Mouse (Mus musculus): ENCODE data around the gene Cpne9. TPM values are rescaled to one million over a fixed set of nuclear protein-coding genes. Genes with fewer than 3 reads are reported as not detected.

Gene Cpne9
- polyA plus RNA-seq, 1 experiment from 2014 or later: not detected

DNA sequence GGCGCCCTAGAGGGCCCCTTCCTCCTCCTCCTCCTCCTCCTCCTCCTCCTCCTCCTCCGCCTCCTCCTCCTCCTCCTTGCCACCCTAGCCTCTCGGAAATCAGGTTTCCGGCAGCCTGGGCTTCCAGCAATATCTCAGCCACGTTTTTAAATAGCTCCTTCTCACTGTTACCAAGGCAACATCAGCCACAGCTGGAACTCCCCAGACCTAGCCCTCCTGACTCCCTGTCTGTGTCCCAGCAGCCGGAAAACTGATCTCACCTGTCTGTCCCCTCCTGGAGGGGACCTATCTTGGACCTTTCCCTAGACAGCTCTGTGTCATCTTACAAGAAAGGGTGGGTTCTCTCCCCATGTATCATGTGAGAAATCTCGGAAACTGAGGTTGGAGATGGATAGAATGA lies 60.2 kb downstream of the Cpne9 start:
- peaks cover 20% of the 10 kb centered on the region; the same call in 1 of the 2 replicates for H3K4me1 ChIP-seq (ENCODE audit: insufficient read depth, low read depth, low read length)
- no peaks in the 10 kb centered on the region for H3K9me3 ChIP-seq (ENCODE audit: low read length)
- H3K4me3 ChIP-seq (ENCODE audit: low read depth, low read length): no peak overlapping the region
- ATAC-seq (no peak), DNase-seq (ENCODE audit: low spot score) (peak; percentile 31)
- no peak overlapping the region for H3K27ac ChIP-seq (ENCODE audit: low read length)
- 23% methylated on average over 4 of the region's 7 CpGs for WGBS
- no peak for TF ChIP-seq EP300 (IDR thresholded peaks at IDR 0.05)
- no peak for TF ChIP-seq CTCF (IDR thresholded peaks at IDR 0.05)
- peaks cover 10% of the 10 kb centered on the region; the same call in 1 of the 2 replicates for H3K36me3 ChIP-seq (ENCODE audit: insufficient read depth, low read length)
- no peaks in the 10 kb centered on the region for H3K27me3 ChIP-seq (replicated peaks; ENCODE audit: insufficient read depth, low read length)
- peak overlapping the region; percentile 87 for H3K4me2 ChIP-seq (replicated peaks; ENCODE audit: low read depth, low read length)
- 0 out of 2 replicates have a peak overlapping the region, but pooled peaks have one; percentile 1 for H3K9ac ChIP-seq (replicated peaks; ENCODE audit: low read depth)

DNA sequence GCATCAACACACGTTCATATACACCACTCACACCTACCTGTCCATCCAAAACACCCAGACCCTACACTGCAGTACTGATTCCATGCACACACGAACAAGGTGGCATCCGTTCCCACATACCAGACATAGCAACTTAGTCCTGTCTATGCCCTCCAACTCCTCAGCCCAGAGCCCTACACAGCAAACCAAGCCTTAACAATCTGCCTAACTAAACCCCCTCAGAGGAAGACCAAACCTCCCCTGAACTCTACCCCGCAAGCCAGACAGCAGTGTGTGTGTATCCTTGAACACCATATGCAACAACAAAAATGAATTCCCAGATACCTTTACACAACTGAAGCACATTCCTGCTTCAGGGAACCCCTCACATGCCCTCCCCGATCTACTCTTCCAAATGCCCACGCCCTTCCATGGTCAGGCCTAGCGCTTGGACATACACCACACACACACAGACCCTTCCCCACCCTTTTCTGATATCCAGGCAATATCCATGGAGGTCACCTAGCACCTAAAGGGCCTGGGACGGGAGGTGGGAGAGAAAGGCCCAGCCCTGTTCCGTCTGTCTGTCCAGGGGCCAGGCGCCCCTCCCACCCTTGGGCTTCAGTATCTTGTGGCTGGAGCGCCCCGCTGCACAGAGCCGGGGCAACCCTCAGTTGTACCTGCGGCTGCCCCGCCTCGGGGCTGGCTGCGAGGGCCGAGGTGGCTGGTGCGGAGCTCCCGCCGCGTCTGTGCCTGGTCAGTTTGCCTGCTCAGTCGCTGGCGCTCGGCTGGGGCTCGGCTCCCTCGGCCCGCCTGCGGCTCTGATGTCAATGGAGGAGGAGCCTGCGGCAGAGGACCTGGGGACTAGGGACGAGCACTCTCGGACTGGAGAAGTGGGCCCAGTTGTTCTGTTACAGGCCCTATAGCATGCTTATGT lies 61.3 kb downstream of the Cpne9 start, which contains the start of gene Camk1:
Gene Camk1, minus strand, starts transcription at position 808 of the 916 bp plus-strand sequence.
- H3K4me2 ChIP-seq (replicated peaks; ENCODE audit: low read depth, low read length): peak within 1 kb of the TSS; percentile 87
- peak within 1 kb of the TSS; percentile 70 for H3K9ac ChIP-seq (replicated peaks; ENCODE audit: low read depth)
- no peaks in the 10 kb centered on the region for H3K36me3 ChIP-seq (ENCODE audit: insufficient read depth, low read length)
- H3K4me1 ChIP-seq (ENCODE audit: insufficient read depth, low read depth, low read length): peaks cover 20% of the 10 kb centered on the region; the same call in 1 of the 2 replicates
- ATAC-seq (peak; percentile 92), DNase-seq (ENCODE audit: low spot score) (peak; percentile 89)
- peak within 1 kb of the TSS; percentile 60 for H3K4me3 ChIP-seq (ENCODE audit: low read depth, low read length)
- H3K27me3 ChIP-seq (replicated peaks; ENCODE audit: insufficient read depth, low read length): no peaks in the 10 kb centered on the region
- 9% methylated on average over 32 of the region's 32 CpGs for WGBS
- TF ChIP-seq EP300 (IDR thresholded peaks at IDR 0.05) (no peak), CTCF (IDR thresholded peaks at IDR 0.05) (no peak)
- peak within 1 kb of the TSS; percentile 70 for H3K27ac ChIP-seq (ENCODE audit: low read length)
- no peaks in the 10 kb centered on the region for H3K9me3 ChIP-seq (ENCODE audit: low read length)

DNA sequence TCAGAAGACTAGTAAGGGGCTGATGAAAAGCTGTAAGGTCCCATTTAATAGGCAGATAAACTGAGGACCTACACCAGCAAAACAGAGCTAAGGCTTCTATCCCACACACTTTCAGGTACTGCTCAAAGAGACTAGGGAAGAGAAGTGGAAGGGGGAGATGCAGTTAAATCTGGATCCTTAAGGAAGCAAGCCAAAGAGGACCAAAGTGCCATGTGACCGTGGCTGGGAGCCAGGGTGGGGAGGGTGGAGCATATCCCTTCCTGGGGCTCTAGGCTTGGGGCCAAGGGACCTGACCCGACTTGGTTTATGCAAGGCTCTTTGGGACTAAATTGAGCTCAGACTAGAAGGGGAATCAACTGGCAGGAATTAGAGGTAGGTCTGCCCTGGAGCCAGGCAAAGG lies 62.2 kb downstream of the Cpne9 start:
- H3K27me3 ChIP-seq (replicated peaks; ENCODE audit: insufficient read depth, low read length): no peaks in the 10 kb centered on the region
- no peaks in the 10 kb centered on the region for H3K36me3 ChIP-seq (ENCODE audit: insufficient read depth, low read length)
- H3K4me2 ChIP-seq (replicated peaks; ENCODE audit: low read depth, low read length): peak overlapping the region; percentile 87
- 0 out of 2 replicates have a peak overlapping the region, but pooled peaks have one; percentile 70 for H3K9ac ChIP-seq (replicated peaks; ENCODE audit: low read depth)
- H3K27ac ChIP-seq (ENCODE audit: low read length): peak overlapping the region; percentile 70
- peak; percentile 81 for ATAC-seq
- DNase-seq (ENCODE audit: low spot score): peak; percentile 81
- WGBS: 3% methylated on average over 2 of the region's 2 CpGs
- H3K9me3 ChIP-seq (ENCODE audit: low read length): no peaks in the 10 kb centered on the region
- peaks cover 20% of the 10 kb centered on the region; the same call in 1 of the 2 replicates for H3K4me1 ChIP-seq (ENCODE audit: insufficient read depth, low read depth, low read length)
- 0 out of 2 replicates have a peak overlapping the region, but pooled peaks have one; percentile 60 for H3K4me3 ChIP-seq (ENCODE audit: low read depth, low read length)
- TF ChIP-seq CTCF (IDR thresholded peaks at IDR 0.05) (no peak), EP300 (IDR thresholded peaks at IDR 0.05) (no peak)

DNA sequence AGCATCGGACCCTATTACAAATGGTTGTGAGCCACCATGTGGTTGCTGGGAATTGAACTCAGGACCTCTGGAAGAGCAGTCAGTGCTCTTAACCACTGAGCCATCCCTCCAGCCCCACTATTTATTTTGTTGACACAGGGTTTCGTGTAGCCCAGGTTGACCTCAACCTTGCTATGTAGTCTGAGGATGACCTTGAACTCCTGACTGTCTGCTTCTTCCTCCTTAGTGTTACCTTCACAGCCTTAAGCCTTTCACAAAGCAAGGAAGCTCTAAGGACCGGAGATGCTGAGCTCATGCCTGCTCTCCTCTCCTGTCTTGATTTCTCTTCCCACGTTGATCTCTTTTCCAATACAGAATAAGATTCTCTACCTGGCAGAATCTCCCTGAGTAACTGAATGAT lies 64.8 kb downstream of the Cpne9 start:
- Histone ChIP-seq H3K27me3 (replicated peaks; ENCODE audit: insufficient read depth, low read length) (no peaks in the 10 kb centered on the region), H3K36me3 (ENCODE audit: insufficient read depth, low read length) (no peaks in the 10 kb centered on the region), H3K4me2 (replicated peaks; ENCODE audit: low read depth, low read length) (no peak overlapping the region), H3K9ac (replicated peaks; ENCODE audit: low read depth) (no peak overlapping the region), H3K4me3 (ENCODE audit: low read depth, low read length) (no peak overlapping the region), H3K4me1 (ENCODE audit: insufficient read depth, low read depth, low read length) (peaks cover 18% of the 10 kb centered on the region; the same call in 1 of the 2 replicates), H3K9me3 (ENCODE audit: low read length) (no peaks in the 10 kb centered on the region), H3K27ac (ENCODE audit: low read length) (no peak overlapping the region)
- TF ChIP-seq EP300 (IDR thresholded peaks at IDR 0.05) (no peak), CTCF (IDR thresholded peaks at IDR 0.05) (no peak)
- no peak for ATAC-seq
- WGBS: 58% methylated on average over 4 of the region's 4 CpGs
- DNase-seq (ENCODE audit: low spot score): no peak

DNA sequence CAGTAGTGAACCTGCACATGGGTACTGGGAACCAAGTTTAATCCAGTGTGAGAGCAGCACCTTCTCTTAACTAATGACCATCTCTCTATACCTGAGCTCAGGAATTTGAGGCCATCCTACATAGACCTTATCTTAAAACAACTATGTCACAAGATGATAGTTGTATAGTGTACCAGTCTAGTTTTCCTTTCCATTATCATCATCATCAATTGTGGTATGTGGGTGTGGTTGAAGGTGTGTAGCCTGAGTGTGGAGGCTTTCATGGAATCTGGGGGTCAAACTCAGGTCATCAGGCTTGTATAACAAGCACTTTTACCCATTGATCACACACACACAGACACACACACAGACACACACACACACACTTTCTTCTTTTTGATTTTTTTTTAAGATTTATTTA lies 68.4 kb downstream of the Cpne9 start:
- H3K27me3 ChIP-seq (replicated peaks; ENCODE audit: insufficient read depth, low read length): no peaks in the 10 kb centered on the region
- no peak for DNase-seq (ENCODE audit: low spot score)
- no peak overlapping the region for H3K27ac ChIP-seq (ENCODE audit: low read length)
- H3K4me2 ChIP-seq (replicated peaks; ENCODE audit: low read depth, low read length): no peak overlapping the region
- ATAC-seq: no peak
- TF ChIP-seq CTCF (IDR thresholded peaks at IDR 0.05) (no peak), EP300 (IDR thresholded peaks at IDR 0.05) (no peak)
- H3K36me3 ChIP-seq (ENCODE audit: insufficient read depth, low read length): no peaks in the 10 kb centered on the region
- H3K4me3 ChIP-seq (ENCODE audit: low read depth, low read length): no peak overlapping the region
- H3K9ac ChIP-seq (replicated peaks; ENCODE audit: low read depth): no peak overlapping the region
- no peaks in the 10 kb centered on the region for H3K4me1 ChIP-seq (ENCODE audit: insufficient read depth, low read depth, low read length)
- no peaks in the 10 kb centered on the region for H3K9me3 ChIP-seq (ENCODE audit: low read length)

DNA sequence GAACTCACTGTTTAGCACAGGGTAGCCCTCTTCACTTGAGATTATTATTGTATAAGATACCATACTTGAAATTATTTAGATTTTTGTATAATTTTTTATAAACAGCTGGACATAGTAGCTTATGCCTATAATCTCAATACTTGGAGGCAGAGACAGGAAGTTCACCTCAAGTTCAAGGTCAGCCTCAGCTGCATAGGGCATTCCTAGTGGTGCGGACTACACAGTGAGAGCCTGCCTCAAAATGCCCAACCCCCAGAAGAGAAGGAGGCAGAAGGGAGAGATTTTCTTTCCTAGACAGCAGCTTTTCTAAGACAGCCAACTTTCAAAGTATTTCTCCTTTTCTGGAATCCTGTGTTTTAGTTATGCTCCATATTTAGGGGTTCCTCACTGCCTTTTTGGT lies 69.1 kb downstream of the Cpne9 start:
- no peaks in the 10 kb centered on the region for H3K9me3 ChIP-seq (ENCODE audit: low read length)
- WGBS: 71% methylated on average over 1 of the region's 1 CpGs
- no peaks in the 10 kb centered on the region for H3K4me1 ChIP-seq (ENCODE audit: insufficient read depth, low read depth, low read length)
- H3K27me3 ChIP-seq (replicated peaks; ENCODE audit: insufficient read depth, low read length): no peaks in the 10 kb centered on the region
- no peak overlapping the region for H3K27ac ChIP-seq (ENCODE audit: low read length)
- no peak overlapping the region for H3K9ac ChIP-seq (replicated peaks; ENCODE audit: low read depth)
- no peak overlapping the region for H3K4me2 ChIP-seq (replicated peaks; ENCODE audit: low read depth, low read length)
- TF ChIP-seq EP300 (IDR thresholded peaks at IDR 0.05): no peak
- no peak for TF ChIP-seq CTCF (IDR thresholded peaks at IDR 0.05)
- ATAC-seq (no peak), DNase-seq (ENCODE audit: low spot score) (no peak)
- no peak overlapping the region for H3K4me3 ChIP-seq (ENCODE audit: low read depth, low read length)
- no peaks in the 10 kb centered on the region for H3K36me3 ChIP-seq (ENCODE audit: insufficient read depth, low read length)

All from lung, postnatal 0 days (tissue).